Mouse (Mus musculus) forebrain, embryonic 12.5 days (tissue): Measurements from ENCODE around the gene Csrnp3. TPM values are rescaled to one million over a fixed set of nuclear protein-coding genes. Genes with fewer than 3 reads are reported as not detected.
"Not testable (repeated sequence)": the region's sequence is repeated elsewhere in the genome, so short reads cannot be mapped to it uniquely, and the experiment has no call there.

ENCODE experiments used
- ATAC-seq: fragments of 200-750 bp; cut with Nextera tagmentation; 2 replicates; pipeline ENCODE4 v1.8.0; 2017; ENCODE audit warnings: moderate TSS enrichment; ENCODE audit not compliant: low FRiP score
- H3K27ac ChIP-seq: fragments of 300-500 bp; sonication (generic); 2 replicates; pipeline ENCODE4 v1.5.1; 2016; ENCODE audit warnings: mild to moderate bottlenecking
- H3K27me3 ChIP-seq: fragments of 300-500 bp; sonication (generic); 2 replicates; pipeline ENCODE4 v1.6.1; 2016; ENCODE audit warnings: mild to moderate bottlenecking
- H3K36me3 ChIP-seq: fragments of 300-500 bp; sonication (generic); replicated peaks from 2 replicates; pipeline ENCODE4 v1.6.1; 2016; ENCODE audit warnings: mild to moderate bottlenecking
- H3K4me1 ChIP-seq: fragments of 300-500 bp; sonication (generic); 2 replicates; pipeline ENCODE4 v1.6.1; 2016
- H3K4me2 ChIP-seq: fragments of 300-500 bp; sonication (generic); 2 replicates; pipeline ENCODE4 v1.6.1; 2016; ENCODE audit warnings: mild to moderate bottlenecking, moderate library complexity
- H3K4me3 ChIP-seq: fragments of 300-500 bp; sonication (generic); replicated peaks from 2 replicates; pipeline ENCODE4 v1.5.1; 2016; ENCODE audit warnings: mild to moderate bottlenecking
- H3K9ac ChIP-seq: fragments of 300-500 bp; sonication (generic); 2 replicates; pipeline ENCODE4 v1.6.1; 2016; ENCODE audit warnings: mild to moderate bottlenecking
- H3K9me3 ChIP-seq: fragments of 300-500 bp; sonication (generic); 2 replicates; pipeline ENCODE4 v1.6.1; 2016
- WGBS: fragments of 180-500 bp; shearing (Covaris S2); methylation state at CpG from one replicate; pipeline ENCODE4 v1.1.7; 2016; 5-methylcytosine and 5-hydroxymethylcytosine counted together
- polyA plus RNA-seq: library from polyadenylated mRNA; unstranded; fragments of >200 nt; fragmentation: Nextera tagmentation; extraction: Ambion mirVana; gene quantifications from 2 replicates; pipeline ENCODE4 v1.2.1, GENCODE M21; 2016

Csrnp3 gene
- 29.0 and 30.0 TPM in 2 replicates for polyA plus RNA-seq

GRCm38 (mm10) chr2:65845551-65845950, at the start of gene Csrnp3:
Gene Csrnp3 (plus strand): TSS chr2:65845767.
- Histone ChIP-seq H3K36me3 (no peaks in the 10 kb centered on the region), H3K4me1 (peaks cover 16% of the 10 kb centered on the region), H3K4me2 (peak within 1 kb of the TSS; percentile 63), H3K27ac (peak within 1 kb of the TSS; percentile 61), H3K4me3 (peak within 1 kb of the TSS; percentile 48), H3K9ac (peak within 1 kb of the TSS; percentile 58), H3K27me3 (no peaks in the 10 kb centered on the region), H3K9me3 (no peaks in the 10 kb centered on the region)
- 0% methylated on average over 6 of the region's 6 CpGs for WGBS
- peak; percentile 87 for ATAC-seq

- ATAC-seq, result no peak
- 82% methylated on average over 1 of the region's 1 CpGs for WGBS
- Histone ChIP-seq H3K4me1 (no peaks in the 10 kb centered on the region), H3K27ac (no peak overlapping the region), H3K27me3 (no peaks in the 10 kb centered on the region), H3K9me3 (peaks cover 8% of the 10 kb centered on the region), H3K9ac (no peak overlapping the region), H3K4me3 (no peak overlapping the region), H3K4me2 (no peak overlapping the region), H3K36me3 (no peaks in the 10 kb centered on the region)
These were observed 44.4 kb upstream of the Csrnp3 start for GRCm38 (mm10) chr2:65801054-65801709.

GRCm38 (mm10) chr2:65806556-65806955, 39.0 kb upstream of the Csrnp3 start:
- H3K4me2 ChIP-seq, result no peak overlapping the region
- no peak overlapping the region for H3K27ac ChIP-seq
- WGBS, result 93% methylated on average over 6 of the region's 6 CpGs
- no peaks in the 10 kb centered on the region for H3K36me3 ChIP-seq
- H3K4me3 ChIP-seq, result no peak overlapping the region
- H3K4me1 ChIP-seq, result no peaks in the 10 kb centered on the region
- no peaks in the 10 kb centered on the region for H3K27me3 ChIP-seq
- no peaks in the 10 kb centered on the region for H3K9me3 ChIP-seq
- ATAC-seq, result no peak
- H3K9ac ChIP-seq, result no peak overlapping the region

- H3K9ac ChIP-seq, H3K4me3 ChIP-seq, H3K27me3 ChIP-seq, H3K36me3 ChIP-seq, H3K27ac ChIP-seq, ATAC-seq, H3K4me1 ChIP-seq, H3K4me2 ChIP-seq, H3K9me3 ChIP-seq: not testable (repeated sequence)
- 80% methylated on average over 6 of the region's 6 CpGs for WGBS
These were observed 34.4 kb upstream of the Csrnp3 start for GRCm38 (mm10) chr2:65811203-65811602.

- Histone ChIP-seq H3K4me2 (peak overlapping the region; percentile 8; the same call in 1 of the 2 replicates), H3K9me3 (no peaks in the 10 kb centered on the region), H3K4me3 (no peak overlapping the region), H3K27me3 (no peaks in the 10 kb centered on the region), H3K4me1 (no peaks in the 10 kb centered on the region), H3K36me3 (no peaks in the 10 kb centered on the region), H3K27ac (no peak overlapping the region), H3K9ac (no peak overlapping the region)
- WGBS, result 62% methylated on average over 20 of the region's 20 CpGs
- ATAC-seq, result 0 out of 2 replicates have a peak, but pooled peaks have one; percentile 33
These were observed 27.3 kb upstream of the Csrnp3 start for GRCm38 (mm10) chr2:65818080-65818796.

- WGBS, result 91% methylated on average over 4 of the region's 4 CpGs
- no peak overlapping the region for H3K9ac ChIP-seq
- no peaks in the 10 kb centered on the region for H3K4me1 ChIP-seq
- no peaks in the 10 kb centered on the region for H3K27me3 ChIP-seq
- H3K27ac ChIP-seq, result no peak overlapping the region
- H3K9me3 ChIP-seq, result no peaks in the 10 kb centered on the region
- H3K4me2 ChIP-seq, result no peak overlapping the region
- H3K36me3 ChIP-seq, result no peaks in the 10 kb centered on the region
- H3K4me3 ChIP-seq, result no peak overlapping the region
- ATAC-seq, result no peak
These were observed 25.3 kb upstream of the Csrnp3 start for GRCm38 (mm10) chr2:65820114-65820769.

- H3K27me3 ChIP-seq, result no peaks in the 10 kb centered on the region
- no peak overlapping the region for H3K4me3 ChIP-seq
- 93% methylated on average over 2 of the region's 2 CpGs for WGBS
- no peak overlapping the region for H3K9ac ChIP-seq
- no peak overlapping the region for H3K4me2 ChIP-seq
- no peaks in the 10 kb centered on the region for H3K36me3 ChIP-seq
- H3K27ac ChIP-seq, result no peak overlapping the region
- no peak for ATAC-seq
- H3K9me3 ChIP-seq, result no peaks in the 10 kb centered on the region
- H3K4me1 ChIP-seq, result no peaks in the 10 kb centered on the region
These were observed 19.3 kb upstream of the Csrnp3 start for GRCm38 (mm10) chr2:65826314-65826713.

- Histone ChIP-seq H3K4me3 (no peak overlapping the region), H3K27me3 (no peaks in the 10 kb centered on the region), H3K9me3 (no peaks in the 10 kb centered on the region), H3K36me3 (no peaks in the 10 kb centered on the region), H3K4me1 (no peaks in the 10 kb centered on the region), H3K9ac (no peak overlapping the region), H3K27ac (no peak overlapping the region), H3K4me2 (no peak overlapping the region)
- 91% methylated on average over 6 of the region's 6 CpGs for WGBS
- ATAC-seq, result no peak
These were observed 18.8 kb upstream of the Csrnp3 start for GRCm38 (mm10) chr2:65826801-65827200.

GRCm38 (mm10) chr2:65828699-65829098, 16.9 kb upstream of the Csrnp3 start:
- no peaks in the 10 kb centered on the region for H3K9me3 ChIP-seq
- no peak overlapping the region for H3K4me3 ChIP-seq
- no peak for ATAC-seq
- H3K27me3 ChIP-seq, result no peaks in the 10 kb centered on the region
- no peak overlapping the region for H3K4me2 ChIP-seq
- H3K4me1 ChIP-seq, result no peaks in the 10 kb centered on the region
- H3K27ac ChIP-seq, result no peak overlapping the region
- no peak overlapping the region for H3K9ac ChIP-seq
- 88% methylated on average over 1 of the region's 1 CpGs for WGBS
- no peaks in the 10 kb centered on the region for H3K36me3 ChIP-seq

GRCm38 (mm10) chr2:65832738-65833395, 12.7 kb upstream of the Csrnp3 start:
- peak; percentile 51; the same call in 1 of the 2 replicates for ATAC-seq
- Histone ChIP-seq H3K9ac (no peak overlapping the region), H3K9me3 (no peaks in the 10 kb centered on the region), H3K4me2 (no peak overlapping the region), H3K4me3 (no peak overlapping the region), H3K27me3 (no peaks in the 10 kb centered on the region), H3K27ac (no peak overlapping the region), H3K36me3 (no peaks in the 10 kb centered on the region), H3K4me1 (no peaks in the 10 kb centered on the region)
- WGBS, result 70% methylated on average over 11 of the region's 11 CpGs

- no peak overlapping the region for H3K27ac ChIP-seq
- no peak overlapping the region for H3K4me3 ChIP-seq
- ATAC-seq, result no peak
- no peaks in the 10 kb centered on the region for H3K36me3 ChIP-seq
- H3K4me1 ChIP-seq, result no peaks in the 10 kb centered on the region
- H3K4me2 ChIP-seq, result no peak overlapping the region
- H3K9ac ChIP-seq, result no peak overlapping the region
- H3K27me3 ChIP-seq, result no peaks in the 10 kb centered on the region
- no peaks in the 10 kb centered on the region for H3K9me3 ChIP-seq
- 70% methylated on average over 7 of the region's 7 CpGs for WGBS
These were observed 12.1 kb upstream of the Csrnp3 start for GRCm38 (mm10) chr2:65833421-65833820.

GRCm38 (mm10) chr2:65841606-65842005, 4.0 kb upstream of the Csrnp3 start:
- Histone ChIP-seq H3K9me3 (no peaks in the 10 kb centered on the region), H3K27ac (no peak overlapping the region), H3K4me1 (peaks cover 3% of the 10 kb centered on the region; the same call in 1 of the 2 replicates), H3K27me3 (no peaks in the 10 kb centered on the region), H3K4me2 (no peak overlapping the region), H3K4me3 (no peak overlapping the region), H3K9ac (no peak overlapping the region), H3K36me3 (no peaks in the 10 kb centered on the region)
- 79% methylated on average over 3 of the region's 3 CpGs for WGBS
- ATAC-seq, result no peak
